Mouse (Mus musculus) heart, embryonic 10.5 days (tissue): Measurements from ENCODE around the gene Cyp4v3. TPM values are rescaled to one million over a fixed set of nuclear protein-coding genes. Genes with fewer than 3 reads are reported as not detected.
A peak's percentile ranks its signal among the peaks of the same experiment; 100 is the strongest.

ENCODE experiments used
- DNase-seq: peaks from one replicate; pipeline ENCODE4 v3.0.0-alpha.2; 2017; ENCODE audit warnings: low spot score
- H3K27ac ChIP-seq: fragments of 300-500 bp; sonication (generic); 2 replicates; pipeline ENCODE4 v1.5.1; 2016; ENCODE audit warnings: mild to moderate bottlenecking
- H3K27me3 ChIP-seq: fragments of 300-500 bp; sonication (generic); 2 replicates; pipeline ENCODE4 v1.6.1; 2016; ENCODE audit warnings: mild to moderate bottlenecking; ENCODE audit not compliant: poor library complexity, insufficient read depth, severe bottlenecking
- H3K36me3 ChIP-seq: fragments of 300-500 bp; sonication (generic); 2 replicates; pipeline ENCODE4 v1.6.1; 2016; ENCODE audit warnings: mild to moderate bottlenecking, moderate library complexity
- H3K4me1 ChIP-seq: fragments of 300-500 bp; sonication (generic); 2 replicates; pipeline ENCODE4 v1.6.1; 2016; ENCODE audit warnings: mild to moderate bottlenecking
- H3K4me3 ChIP-seq: fragments of 300-500 bp; sonication (generic); 2 replicates; pipeline ENCODE4 v1.5.1; 2016; ENCODE audit warnings: mild to moderate bottlenecking, moderate library complexity
- H3K9me3 ChIP-seq: fragments of 300-500 bp; sonication (generic); 2 replicates; pipeline ENCODE4 v1.6.1; 2016; ENCODE audit warnings: mild to moderate bottlenecking, moderate library complexity
- WGBS: fragments of 180-500 bp; shearing (Covaris S2); methylation state at CpG from one replicate; pipeline ENCODE4 v1.1.7; 2016; 5-methylcytosine and 5-hydroxymethylcytosine counted together
- polyA plus RNA-seq: library from polyadenylated mRNA; unstranded; fragments of >200 nt; fragmentation: Nextera tagmentation; extraction: Ambion mirVana; gene quantifications from 2 replicates; pipeline ENCODE4 v1.2.1, GENCODE M21; 2016

Gene Cyp4v3
- 0.26 and 0.37 TPM in 2 replicates for polyA plus RNA-seq

DNA sequence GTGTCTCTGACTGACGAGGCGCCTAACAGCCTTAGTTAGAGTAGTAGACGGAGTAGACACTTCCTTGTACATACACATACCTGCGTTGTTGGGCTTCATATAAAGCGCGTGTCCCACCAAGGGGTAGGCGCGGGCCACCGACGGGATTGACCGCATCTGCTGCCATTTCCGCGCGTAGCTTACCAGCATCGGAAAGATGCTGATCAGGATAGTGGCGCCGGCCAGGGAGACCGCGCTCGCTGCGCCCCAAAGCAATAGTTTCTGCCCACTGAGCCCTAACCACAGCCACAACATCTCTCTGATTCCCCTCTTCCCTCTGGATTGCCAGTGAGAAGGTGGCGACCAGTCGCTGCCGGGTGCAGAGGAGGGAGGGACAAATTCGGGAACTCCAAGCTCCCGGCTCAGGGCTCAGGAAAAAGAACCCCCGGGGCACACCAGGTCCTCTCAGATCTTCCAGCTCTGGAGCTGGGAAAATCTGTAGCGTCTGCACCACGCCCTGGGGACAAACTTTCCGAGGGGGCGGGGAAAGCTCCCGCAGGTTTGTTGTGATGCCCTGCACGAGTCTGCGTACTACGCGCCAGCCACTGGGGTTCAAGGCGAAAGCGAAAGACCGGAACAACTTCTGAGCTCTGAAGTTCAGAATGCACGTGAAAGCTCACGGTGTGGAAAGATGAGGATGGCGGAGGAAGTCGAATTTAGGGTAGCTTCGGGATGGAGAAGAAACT is at the start of gene Cyp4v3:
TSS of gene Cyp4v3 (minus strand) at position 532 of the 725 bp plus-strand sequence.
- Histone ChIP-seq H3K27me3 (0 out of 2 replicates have a peak, but pooled peaks cover 6% of the 10 kb centered on the region), H3K9me3 (no peaks in the 10 kb centered on the region), H3K36me3 (no peaks in the 10 kb centered on the region), H3K4me1 (0 out of 2 replicates have a peak, but pooled peaks cover 6% of the 10 kb centered on the region), H3K4me3 (peak within 1 kb of the TSS; percentile 81), H3K27ac (peak within 1 kb of the TSS; percentile 67)
- under 1% methylated on average over 44 of the region's 44 CpGs for WGBS
- DNase-seq = peak; percentile 78

DNA sequence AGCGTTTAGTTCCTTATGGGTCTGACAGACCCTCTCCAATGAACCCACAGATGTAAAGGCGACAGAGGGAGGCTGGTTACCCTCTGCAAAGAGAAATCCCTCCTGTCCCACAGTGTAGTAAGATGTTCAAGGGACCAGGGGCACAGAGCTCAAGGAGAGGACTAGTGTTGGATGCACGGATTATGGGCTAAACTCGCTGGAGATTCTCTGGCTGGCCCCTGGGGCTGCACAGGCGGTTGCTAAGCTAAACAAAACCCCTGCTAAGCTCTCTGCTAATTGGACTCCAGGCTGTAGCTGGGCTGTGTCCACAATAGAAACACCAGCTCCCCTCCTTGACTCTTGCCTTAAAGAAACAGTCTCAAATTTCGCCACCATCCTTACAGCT is 48.9 kb upstream of the Cyp4v3 start, which contains the start of gene Fam149a:
TSS of gene Fam149a (minus strand) at position 329 of the 385 bp plus-strand sequence.
- peak; percentile 78 for DNase-seq
- H3K4me1 ChIP-seq = peaks cover 15% of the 10 kb centered on the region
- H3K36me3 ChIP-seq = no peaks in the 10 kb centered on the region
- 5% methylated on average over 6 of the region's 6 CpGs for WGBS
- no peaks in the 10 kb centered on the region for H3K9me3 ChIP-seq
- peak within 1 kb of the TSS; percentile 29 for H3K27ac ChIP-seq
- H3K27me3 ChIP-seq = peaks cover 12% of the 10 kb centered on the region
- H3K4me3 ChIP-seq = peak within 1 kb of the TSS; percentile 62

GRCm38 (mm10) chr8:45381075-45381962 is 48.3 kb upstream of the Cyp4v3 start:
- H3K36me3 ChIP-seq = no peaks in the 10 kb centered on the region
- peak overlapping the region; percentile 29 for H3K27ac ChIP-seq
- H3K4me1 ChIP-seq = peaks cover 15% of the 10 kb centered on the region
- 2% methylated on average over 38 of the region's 38 CpGs for WGBS
- DNase-seq = peak; percentile 76
- peaks cover 12% of the 10 kb centered on the region for H3K27me3 ChIP-seq
- H3K9me3 ChIP-seq = no peaks in the 10 kb centered on the region
- H3K4me3 ChIP-seq = peak overlapping the region; percentile 62

DNA sequence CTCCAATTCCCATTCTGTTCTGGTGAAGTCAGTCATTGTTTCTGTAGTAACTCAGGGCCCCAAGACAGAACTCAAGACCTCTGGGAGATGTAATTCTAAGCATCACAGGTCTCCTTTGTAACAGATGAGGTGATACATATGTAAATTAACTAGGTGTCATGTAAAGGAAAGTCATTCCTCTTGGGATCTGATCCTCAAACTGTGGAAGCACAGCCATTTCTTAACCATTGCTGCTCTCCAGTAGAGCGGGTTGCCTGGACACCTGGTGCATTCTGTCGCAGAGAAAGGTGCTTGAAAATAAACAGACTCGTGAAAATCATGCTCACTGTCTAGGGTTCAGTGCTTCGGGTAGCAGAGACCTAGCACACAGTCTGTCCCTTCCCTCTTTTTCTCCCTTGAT is 47.6 kb upstream of the Cyp4v3 start:
- Histone ChIP-seq H3K4me1 (peaks cover 15% of the 10 kb centered on the region), H3K4me3 (peak overlapping the region; percentile 62; the same call in 1 of the 2 replicates), H3K9me3 (no peaks in the 10 kb centered on the region), H3K27me3 (peaks cover 12% of the 10 kb centered on the region), H3K36me3 (no peaks in the 10 kb centered on the region), H3K27ac (no peak overlapping the region)
- no peak for DNase-seq
- WGBS = 11% methylated on average over 4 of the region's 4 CpGs

DNA sequence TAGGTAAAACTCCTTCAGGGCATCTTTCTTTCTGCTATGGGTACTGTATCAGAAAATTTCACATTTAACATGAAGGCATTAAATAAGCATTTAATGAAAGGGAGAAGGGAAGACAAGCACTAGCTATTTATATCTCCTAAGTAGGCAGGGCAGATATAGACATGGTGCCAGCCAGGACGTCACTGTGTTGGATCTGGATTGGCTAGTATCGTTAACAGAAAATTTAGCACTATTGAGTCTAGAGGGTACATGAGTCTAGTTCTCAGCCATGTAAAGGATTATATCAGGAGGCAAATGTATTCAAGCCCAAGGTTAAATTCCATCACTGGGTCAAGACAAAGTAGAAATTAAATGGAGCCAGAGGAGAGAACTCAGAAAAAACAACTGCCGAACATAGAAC is 41.1 kb upstream of the Cyp4v3 start:
- Histone ChIP-seq H3K27me3 (no peaks in the 10 kb centered on the region), H3K4me1 (no peaks in the 10 kb centered on the region), H3K27ac (no peak overlapping the region), H3K4me3 (no peak overlapping the region), H3K36me3 (no peaks in the 10 kb centered on the region), H3K9me3 (no peaks in the 10 kb centered on the region)
- no peak for DNase-seq
- WGBS = 71% methylated on average over 3 of the region's 3 CpGs

DNA sequence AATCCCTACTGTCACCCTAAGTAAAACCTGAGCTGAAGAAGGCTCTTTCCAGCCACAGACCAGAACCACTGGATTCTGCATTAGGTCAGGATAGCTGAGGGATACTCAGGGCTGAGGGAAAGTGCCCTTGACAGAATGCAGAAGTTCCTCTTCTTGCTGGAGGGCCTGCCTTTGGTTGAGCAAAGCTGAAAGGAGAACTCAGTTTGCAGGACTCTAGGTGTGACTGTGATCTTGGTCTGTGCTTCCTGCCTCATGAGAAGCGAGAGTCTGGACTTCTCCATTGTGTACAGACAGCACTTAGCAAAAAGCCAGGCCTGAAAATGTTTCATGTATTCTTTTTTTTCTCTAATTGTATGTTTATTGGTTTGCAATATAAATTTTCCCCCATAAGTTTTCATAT is 34.1 kb upstream of the Cyp4v3 start:
- Histone ChIP-seq H3K27me3 (no peaks in the 10 kb centered on the region), H3K4me3 (no peak overlapping the region), H3K36me3 (no peaks in the 10 kb centered on the region), H3K9me3 (no peaks in the 10 kb centered on the region), H3K27ac (no peak overlapping the region), H3K4me1 (no peaks in the 10 kb centered on the region)
- no peak for DNase-seq
- WGBS = 82% methylated on average over 1 of the region's 1 CpGs

DNA sequence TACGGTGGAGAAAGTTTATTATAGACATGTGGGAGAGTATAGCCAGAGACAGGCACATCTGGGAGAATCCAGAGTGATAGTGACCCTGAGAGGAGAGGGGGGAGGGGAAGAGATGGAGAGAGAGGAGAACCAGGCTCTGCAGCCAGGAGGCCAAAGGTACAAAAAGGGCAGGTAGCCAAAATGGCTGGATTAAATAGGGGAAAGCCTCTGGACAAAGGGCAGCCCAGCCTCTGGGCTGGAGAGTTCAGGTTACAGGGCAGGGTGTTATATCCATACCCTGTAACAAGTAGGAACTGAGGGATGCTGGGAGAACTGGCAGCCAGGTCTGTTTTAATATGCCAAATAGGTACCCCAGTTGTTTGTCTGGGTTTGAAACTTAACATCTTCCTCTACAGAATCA is 30.2 kb upstream of the Cyp4v3 start:
- WGBS = 74% methylated on average over 1 of the region's 1 CpGs
- Histone ChIP-seq H3K9me3 (no peaks in the 10 kb centered on the region), H3K4me1 (no peaks in the 10 kb centered on the region; the same call in 1 of the 2 replicates)

GRCm38 (mm10) chr8:45362323-45362722 is 29.3 kb upstream of the Cyp4v3 start:
- no peaks in the 10 kb centered on the region for H3K36me3 ChIP-seq
- no peaks in the 10 kb centered on the region for H3K27me3 ChIP-seq
- 64% methylated on average over 6 of the region's 6 CpGs for WGBS
- no peak for DNase-seq
- peaks cover 3% of the 10 kb centered on the region; the same call in 1 of the 2 replicates for H3K4me1 ChIP-seq
- H3K4me3 ChIP-seq = no peak overlapping the region
- no peaks in the 10 kb centered on the region for H3K9me3 ChIP-seq
- H3K27ac ChIP-seq = no peak overlapping the region

More for the DNA sequence above, 30.2 kb upstream of the Cyp4v3 start:
- Histone ChIP-seq H3K36me3 (no peaks in the 10 kb centered on the region), H3K4me3 (no peak overlapping the region), H3K27me3 (no peaks in the 10 kb centered on the region), H3K27ac (no peak overlapping the region)
- DNase-seq = no peak

- Histone ChIP-seq H3K36me3 (no peaks in the 10 kb centered on the region), H3K9me3 (no peaks in the 10 kb centered on the region), H3K4me3 (no peak overlapping the region), H3K27ac (0 out of 2 replicates have a peak overlapping the region, but pooled peaks have one; percentile 87), H3K27me3 (no peaks in the 10 kb centered on the region), H3K4me1 (peaks cover 3% of the 10 kb centered on the region; the same call in 1 of the 2 replicates)
- no peak for DNase-seq
- 74% methylated on average over 6 of the region's 6 CpGs for WGBS
Observed at GRCm38 (mm10) chr8:45359091-45359605, 26.1 kb upstream of the Cyp4v3 start.

- peak; percentile 77 for DNase-seq
- Histone ChIP-seq H3K27me3 (no peaks in the 10 kb centered on the region), H3K36me3 (no peaks in the 10 kb centered on the region), H3K4me1 (peaks cover 3% of the 10 kb centered on the region; the same call in 1 of the 2 replicates), H3K9me3 (no peaks in the 10 kb centered on the region), H3K4me3 (peak overlapping the region; percentile 76), H3K27ac (peak overlapping the region; percentile 87)
- WGBS = 5% methylated on average over 49 of the region's 49 CpGs
Observed at GRCm38 (mm10) chr8:45358132-45358918, 25.3 kb upstream of the Cyp4v3 start.

- Histone ChIP-seq H3K4me3 (no peak overlapping the region), H3K4me1 (peaks cover 3% of the 10 kb centered on the region; the same call in 1 of the 2 replicates), H3K27me3 (no peaks in the 10 kb centered on the region), H3K27ac (no peak overlapping the region), H3K9me3 (no peaks in the 10 kb centered on the region), H3K36me3 (no peaks in the 10 kb centered on the region)
- 86% methylated on average over 6 of the region's 6 CpGs for WGBS
- DNase-seq = no peak
Observed at GRCm38 (mm10) chr8:45355809-45356208, 22.8 kb upstream of the Cyp4v3 start.

GRCm38 (mm10) chr8:45345031-45345430 is 12.0 kb upstream of the Cyp4v3 start:
- no peaks in the 10 kb centered on the region for H3K27me3 ChIP-seq
- no peaks in the 10 kb centered on the region for H3K9me3 ChIP-seq
- H3K4me1 ChIP-seq = no peaks in the 10 kb centered on the region
- H3K36me3 ChIP-seq = peaks cover 3% of the 10 kb centered on the region; the same call in 1 of the 2 replicates
- 12% methylated on average over 6 of the region's 6 CpGs for WGBS
- H3K27ac ChIP-seq = no peak overlapping the region
- H3K4me3 ChIP-seq = no peak overlapping the region
- no peak for DNase-seq
